Mouse (Mus musculus) adrenal gland, postnatal 4 days (tissue): ENCODE results near the gene 1700001C19Rik. TPM values are rescaled to one million over a fixed set of nuclear protein-coding genes. Genes with fewer than 3 reads are reported as not detected.

Experiments
- DNase-seq, 2 experiments: peaks; one replicate each; pipeline ENCODE4 v3.0.0; 2021 to 2022; ENCODE audit warnings: low spot score in 2 of 2, mixed read lengths in 2 of 2
- long read RNA-seq, 2 experiments: library from polyadenylated mRNA; stranded (forward); transcript quantifications; one replicate each; pipeline ENCODE4 v2.0.0; 2021
- total RNA-seq, 2 experiments: library from RNA; stranded (reverse); gene quantifications; 2 replicates each; pipeline ENCODE4 v1.2.3; 2021

The 1700001C19Rik gene
- under 1 TPM; 0.48 to 0.96 TPM for total RNA-seq
- long read RNA-seq, experiment 1, partial matches to known transcripts: 0 of 2 reads
- long read RNA-seq, experiment 1, other reads (novel, unspliced or antisense): 1 of 2 reads
- long read RNA-seq, experiment 2: 0 reads

- DNase-seq: no peak
Measured at GRCm38 (mm10) chr17:47436907-47437547, at the start of gene 1700001C19Rik. TSS of gene 1700001C19Rik (minus strand) at chr17:47437376.

- no peak for DNase-seq
Measured at GRCm38 (mm10) chr17:47485791-47486190, 48.6 kb upstream of the 1700001C19Rik start.

DNA sequence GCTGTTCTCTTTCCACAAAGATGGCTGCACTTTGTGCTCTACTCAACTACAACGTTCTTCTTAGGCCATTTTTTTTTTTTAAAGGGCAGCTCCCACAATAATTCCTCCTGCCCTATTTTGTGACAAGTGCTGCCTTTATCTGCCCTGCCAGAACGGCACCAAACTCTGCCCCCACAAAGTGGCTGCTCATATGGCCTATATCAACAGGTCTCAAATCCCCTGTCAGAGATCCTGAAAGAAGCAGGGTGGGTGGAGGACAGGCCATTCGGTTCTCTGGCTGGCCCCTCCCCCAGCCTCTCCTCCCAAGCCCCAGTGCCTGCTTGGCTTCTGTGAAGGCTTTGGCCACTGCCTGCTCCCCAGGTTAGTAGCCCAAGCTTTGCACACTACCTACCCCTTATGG lies 47.8 kb upstream of the 1700001C19Rik start:
- no peak for DNase-seq

- no peak for DNase-seq
Measured at GRCm38 (mm10) chr17:47484241-47484921, 47.2 kb upstream of the 1700001C19Rik start.

- peak; percentile 38 to 58 for DNase-seq
Measured at GRCm38 (mm10) chr17:47482401-47482800, 45.2 kb upstream of the 1700001C19Rik start.

- DNase-seq: no peak
Measured at GRCm38 (mm10) chr17:47479887-47480286, 42.7 kb upstream of the 1700001C19Rik start.

- DNase-seq: no peak
Measured at GRCm38 (mm10) chr17:47475714-47476113, 38.5 kb upstream of the 1700001C19Rik start.

GRCm38 (mm10) chr17:47475181-47475580 lies 38.0 kb upstream of the 1700001C19Rik start:
- no peak for DNase-seq

GRCm38 (mm10) chr17:47474250-47474649 lies 37.1 kb upstream of the 1700001C19Rik start:
- DNase-seq: no peak

DNA sequence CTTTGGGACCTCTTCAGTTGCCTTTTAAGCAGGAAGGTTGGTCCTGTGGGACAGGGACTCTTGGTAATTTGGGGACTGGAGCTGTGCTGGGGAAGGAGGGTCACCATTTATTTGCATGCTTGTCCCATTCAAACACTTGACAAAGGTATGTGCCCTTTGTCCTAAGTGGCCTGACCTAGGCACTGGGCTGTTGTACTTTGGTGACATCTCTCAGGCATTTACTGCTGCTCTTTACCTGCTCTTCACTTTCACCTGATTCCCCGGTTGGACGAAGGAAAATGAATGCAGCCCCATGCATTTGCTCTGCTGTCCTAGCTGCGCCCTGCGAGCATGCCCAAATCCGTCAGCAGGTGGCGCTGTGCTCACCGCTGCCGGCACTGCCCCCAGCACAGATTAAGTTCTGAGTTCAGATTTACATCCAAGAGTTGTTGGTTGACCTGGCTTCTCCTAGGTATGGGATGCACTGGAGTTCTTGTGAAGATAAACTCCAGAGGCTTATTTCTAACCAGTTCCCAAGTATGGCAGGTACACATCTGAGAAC lies 36.3 kb upstream of the 1700001C19Rik start:
- peak in 1 of 2 experiments; percentile 28 for DNase-seq

GRCm38 (mm10) chr17:47472435-47473350 lies 35.5 kb upstream of the 1700001C19Rik start:
- no peak for DNase-seq

GRCm38 (mm10) chr17:47470686-47471085 lies 33.5 kb upstream of the 1700001C19Rik start:
- no peak for DNase-seq

DNA sequence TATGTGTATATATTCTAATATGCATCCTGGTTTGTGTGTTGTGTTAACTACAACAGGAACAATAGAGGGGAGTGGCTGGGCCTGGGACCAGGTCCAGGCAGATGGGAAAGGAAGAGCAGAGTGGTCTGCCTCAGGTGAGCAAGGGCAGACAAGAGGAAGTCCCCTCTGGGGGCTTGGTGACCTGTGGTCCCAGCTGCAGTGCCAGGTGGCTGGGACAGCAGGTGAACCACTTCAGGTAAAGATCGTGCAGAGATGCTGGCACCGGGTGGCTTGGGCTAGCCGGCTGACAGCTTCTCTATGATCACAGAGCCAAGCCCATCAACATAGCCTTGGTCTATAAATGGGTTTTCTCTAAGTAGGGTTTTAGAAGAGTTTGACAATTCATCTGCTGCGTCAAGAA lies 32.9 kb upstream of the 1700001C19Rik start:
- DNase-seq: no peak

- DNase-seq: no peak
Measured at GRCm38 (mm10) chr17:47469642-47470041, 32.5 kb upstream of the 1700001C19Rik start.

- DNase-seq: no peak
Measured at GRCm38 (mm10) chr17:47468466-47468865, 31.3 kb upstream of the 1700001C19Rik start.

DNA sequence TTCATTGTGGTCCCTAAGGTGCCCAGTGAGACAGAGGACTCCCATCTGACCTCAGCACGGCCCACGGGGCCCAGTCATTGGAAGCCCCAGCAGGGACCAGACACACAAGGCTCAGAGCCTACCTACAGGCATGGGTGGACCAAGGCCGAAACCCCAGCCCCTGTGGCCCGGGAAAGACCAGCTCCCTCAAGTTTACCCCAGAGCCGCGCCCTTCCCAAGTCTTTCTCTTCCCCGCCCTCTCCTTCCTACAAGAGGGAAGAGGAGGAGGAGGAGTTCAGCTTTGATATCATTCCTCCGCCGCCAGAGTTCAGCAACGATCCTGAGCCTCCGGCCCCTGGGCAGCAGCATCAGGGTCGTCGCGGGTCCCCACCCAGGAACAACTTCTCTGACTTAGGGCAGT lies 30.9 kb upstream of the 1700001C19Rik start:
- no peak for DNase-seq

GRCm38 (mm10) chr17:47467659-47468058 lies 30.5 kb upstream of the 1700001C19Rik start:
- DNase-seq: no peak

GRCm38 (mm10) chr17:47466284-47466683 lies 29.1 kb upstream of the 1700001C19Rik start:
- no peak for DNase-seq

- no peak for DNase-seq
Measured at GRCm38 (mm10) chr17:47465016-47465415, 27.8 kb upstream of the 1700001C19Rik start.

- DNase-seq: no peak
Measured at GRCm38 (mm10) chr17:47464248-47464965, 27.2 kb upstream of the 1700001C19Rik start.
